Mouse (Mus musculus): ENCODE measurements around the gene Abhd16b. TPM values are rescaled to one million over a fixed set of nuclear protein-coding genes. Genes with fewer than 3 reads are reported as not detected.

The Abhd16b gene
- polyA plus RNA-seq, 1 experiment from 2014 or later: 0.08 TPM

- Histone ChIP-seq H3K4me3 (peak within 1 kb of the TSS; percentile 87), H3K27me3 (no peaks in the 10 kb centered on the region), H3K27ac (peak within 1 kb of the TSS; percentile 97), H3K4me1 (peaks cover 26% of the 10 kb centered on the region), H3K9ac (peak within 1 kb of the TSS; percentile 94), H3K9me3 (no peaks in the 10 kb centered on the region), H3K4me2 (replicated peaks) (peak within 1 kb of the TSS; percentile 78), H3K36me3 (peaks cover 27% of the 10 kb centered on the region)
- peak; percentile 98 for ATAC-seq (ENCODE audit: low FRiP score, low read depth)
- WGBS: under 1% methylated on average over 74 of the region's 74 CpGs
Observed at GRCm38 (mm10) chr2:181520118-181520935, 27.3 kb downstream of the Abhd16b start, which contains the start of gene Dnajc5. TSS of gene Dnajc5 (plus strand) at chr2:181520485.

- Histone ChIP-seq H3K27me3 (no peaks in the 10 kb centered on the region), H3K9ac (peak overlapping the region; percentile 94), H3K4me2 (replicated peaks) (peak overlapping the region; percentile 78), H3K4me3 (peak overlapping the region; percentile 87), H3K4me1 (peaks cover 26% of the 10 kb centered on the region), H3K27ac (peak overlapping the region; percentile 97), H3K36me3 (peaks cover 24% of the 10 kb centered on the region), H3K9me3 (no peaks in the 10 kb centered on the region)
- under 1% methylated on average over 17 of the region's 17 CpGs for WGBS
- no peak for ATAC-seq (ENCODE audit: low FRiP score, low read depth)
Observed at GRCm38 (mm10) chr2:181520936-181521227, 27.9 kb downstream of the Abhd16b start.

GRCm38 (mm10) chr2:181521491-181521890, 28.5 kb downstream of the Abhd16b start:
- H3K4me1 ChIP-seq: peaks cover 26% of the 10 kb centered on the region
- no peaks in the 10 kb centered on the region for H3K9me3 ChIP-seq
- H3K4me3 ChIP-seq: peak overlapping the region; percentile 87
- H3K27me3 ChIP-seq: no peaks in the 10 kb centered on the region
- H3K27ac ChIP-seq: no peak overlapping the region
- peak overlapping the region; percentile 94 for H3K9ac ChIP-seq
- H3K36me3 ChIP-seq: peaks cover 17% of the 10 kb centered on the region
- H3K4me2 ChIP-seq (replicated peaks): peak overlapping the region; percentile 78
- ATAC-seq (ENCODE audit: low FRiP score, low read depth): no peak
- WGBS: 50% methylated on average over 10 of the region's 10 CpGs

GRCm38 (mm10) chr2:181522811-181523210, 29.8 kb downstream of the Abhd16b start:
- H3K9me3 ChIP-seq: no peaks in the 10 kb centered on the region
- H3K4me1 ChIP-seq: peaks cover 26% of the 10 kb centered on the region
- WGBS: 76% methylated on average over 5 of the region's 5 CpGs
- H3K27me3 ChIP-seq: no peaks in the 10 kb centered on the region
- H3K4me2 ChIP-seq (replicated peaks): 0 out of 2 replicates have a peak overlapping the region, but pooled peaks have one; percentile 1
- no peak overlapping the region for H3K9ac ChIP-seq
- no peak overlapping the region for H3K27ac ChIP-seq
- no peak for ATAC-seq (ENCODE audit: low FRiP score, low read depth)
- no peak overlapping the region for H3K4me3 ChIP-seq
- peaks cover 8% of the 10 kb centered on the region for H3K36me3 ChIP-seq

- no peak overlapping the region for H3K9ac ChIP-seq
- peaks cover 9% of the 10 kb centered on the region; the same call in 1 of the 2 replicates for H3K9me3 ChIP-seq
- ATAC-seq (ENCODE audit: low FRiP score, low read depth): no peak
- H3K4me3 ChIP-seq: no peak overlapping the region
- no peaks in the 10 kb centered on the region for H3K27me3 ChIP-seq
- H3K4me2 ChIP-seq (replicated peaks): no peak overlapping the region
- no peak overlapping the region for H3K27ac ChIP-seq
- peaks cover 27% of the 10 kb centered on the region for H3K36me3 ChIP-seq
- 83% methylated on average over 5 of the region's 5 CpGs for WGBS
- peaks cover 19% of the 10 kb centered on the region for H3K4me1 ChIP-seq
Observed at GRCm38 (mm10) chr2:181525526-181525925, 32.5 kb downstream of the Abhd16b start.

- ATAC-seq (ENCODE audit: low FRiP score, low read depth): no peak
- WGBS: 83% methylated on average over 1 of the region's 1 CpGs
- Histone ChIP-seq H3K27ac (no peak overlapping the region), H3K4me1 (peaks cover 6% of the 10 kb centered on the region; the same call in 1 of the 2 replicates), H3K9me3 (peaks cover 24% of the 10 kb centered on the region; the same call in 1 of the 2 replicates), H3K36me3 (peaks cover 47% of the 10 kb centered on the region), H3K4me3 (no peak overlapping the region), H3K9ac (no peak overlapping the region), H3K27me3 (no peaks in the 10 kb centered on the region), H3K4me2 (replicated peaks) (no peak overlapping the region)
Observed at GRCm38 (mm10) chr2:181529076-181529475, 36.1 kb downstream of the Abhd16b start.

- H3K27ac ChIP-seq: no peak overlapping the region
- H3K36me3 ChIP-seq: peaks cover 45% of the 10 kb centered on the region
- H3K27me3 ChIP-seq: no peaks in the 10 kb centered on the region
- H3K4me2 ChIP-seq (replicated peaks): no peak overlapping the region
- peaks cover 2% of the 10 kb centered on the region for H3K4me1 ChIP-seq
- no peak overlapping the region for H3K9ac ChIP-seq
- peaks cover 24% of the 10 kb centered on the region; the same call in 1 of the 2 replicates for H3K9me3 ChIP-seq
- ATAC-seq (ENCODE audit: low FRiP score, low read depth): no peak
- 97% methylated on average over 3 of the region's 3 CpGs for whole genome bisulfite sequencing
- H3K4me3 ChIP-seq: no peak overlapping the region
Observed at GRCm38 (mm10) chr2:181532589-181532988, 39.6 kb downstream of the Abhd16b start.

GRCm38 (mm10) chr2:181536410-181536809, 43.4 kb downstream of the Abhd16b start:
- Histone ChIP-seq H3K9ac (no peak overlapping the region), H3K27ac (no peak overlapping the region), H3K36me3 (peaks cover 13% of the 10 kb centered on the region), H3K9me3 (peaks cover 8% of the 10 kb centered on the region; the same call in 1 of the 2 replicates), H3K4me3 (no peak overlapping the region), H3K4me2 (replicated peaks) (no peak overlapping the region), H3K27me3 (no peaks in the 10 kb centered on the region), H3K4me1 (peaks cover 7% of the 10 kb centered on the region)
- 92% methylated on average over 2 of the region's 2 CpGs for whole genome bisulfite sequencing
- no peak for ATAC-seq (ENCODE audit: low FRiP score, low read depth)

- no peak overlapping the region for H3K9ac ChIP-seq
- no peaks in the 10 kb centered on the region for H3K9me3 ChIP-seq
- H3K4me1 ChIP-seq: peaks cover 7% of the 10 kb centered on the region
- peak; percentile 71 for ATAC-seq (ENCODE audit: low FRiP score, low read depth)
- no peak overlapping the region for H3K4me2 ChIP-seq (replicated peaks)
- no peak overlapping the region for H3K4me3 ChIP-seq
- peaks cover 2% of the 10 kb centered on the region for H3K36me3 ChIP-seq
- no peaks in the 10 kb centered on the region for H3K27me3 ChIP-seq
- 85% methylated on average over 2 of the region's 2 CpGs for WGBS
- H3K27ac ChIP-seq: 0 out of 2 replicates have a peak overlapping the region, but pooled peaks have one; percentile 48
Observed at GRCm38 (mm10) chr2:181537444-181538047, 44.5 kb downstream of the Abhd16b start.

GRCm38 (mm10) chr2:181541761-181542380, 48.9 kb downstream of the Abhd16b start:
- Histone ChIP-seq H3K4me1 (peaks cover 7% of the 10 kb centered on the region), H3K4me3 (no peak overlapping the region), H3K9me3 (no peaks in the 10 kb centered on the region), H3K27me3 (no peaks in the 10 kb centered on the region), H3K27ac (no peak overlapping the region), H3K36me3 (peaks cover 12% of the 10 kb centered on the region), H3K9ac (no peak overlapping the region), H3K4me2 (replicated peaks) (no peak overlapping the region)
- 87% methylated on average over 6 of the region's 6 CpGs for WGBS
- no peak for ATAC-seq (ENCODE audit: low FRiP score, low read depth)
